Mouse (Mus musculus) thymus, adult 2 months (tissue): ENCODE results near the gene Trnt1. TPM values are rescaled to one million over a fixed set of nuclear protein-coding genes. Genes with fewer than 3 reads are reported as not detected.

Experiments used
- DNase-seq: peaks from one replicate; pipeline ENCODE4 v3.0.0; 2021
- H3K27ac ChIP-seq: fragments of 200-500 bp; 2 replicates; pipeline ENCODE4 v1.5.1; 2012; ENCODE audit warnings: low read length, control low read depth; ENCODE audit not compliant: control insufficient read depth, insufficient read depth
- H3K27me3 ChIP-seq: fragments of 200-500 bp; 2 replicates; pipeline ENCODE4 v1.6.1; 2012; ENCODE audit warnings: mild to moderate bottlenecking, low read length, moderate library complexity, mixed read lengths; ENCODE audit not compliant: control insufficient read depth, insufficient read depth
- H3K36me3 ChIP-seq: fragments of 200-500 bp; 2 replicates; pipeline ENCODE4 v1.6.1; 2012; ENCODE audit warnings: mild to moderate bottlenecking, low read length, moderate library complexity; ENCODE audit not compliant: control insufficient read depth, insufficient read depth
- H3K4me1 ChIP-seq: fragments of 200-500 bp; replicated peaks from 2 replicates; pipeline ENCODE4 v1.6.1; 2012; ENCODE audit warnings: low read length; ENCODE audit not compliant: control insufficient read depth, insufficient read depth
- H3K4me3 ChIP-seq: fragments of 200-500 bp; 2 replicates; pipeline ENCODE4 v1.5.1; 2012; ENCODE audit warnings: mild to moderate bottlenecking, low read length, control low read depth, moderate library complexity; ENCODE audit not compliant: control insufficient read depth, insufficient read depth
- CTCF ChIP-seq: fragments of 200-500 bp; IDR thresholded peaks from 2 replicates; pipeline ENCODE4 v1.5.1; 2012; ENCODE audit warnings: mild to moderate bottlenecking, control low read depth, low read length, moderate library complexity, borderline replicate concordance; ENCODE audit not compliant: control insufficient read depth, poor library complexity, insufficient read depth; ENCODE audit errors: extremely low read depth
- POLR2A ChIP-seq: fragments of 200-500 bp; IDR thresholded peaks from 2 replicates; pipeline ENCODE4 v1.6.1; 2012; ENCODE audit warnings: mild to moderate bottlenecking, low read length, control low read depth, moderate library complexity; ENCODE audit not compliant: control insufficient read depth, poor library complexity, insufficient read depth; ENCODE audit errors: extremely low read depth
- WGBS: fragments of 180-500 bp; shearing (Covaris S2); methylation state at CpG from one replicate; pipeline ENCODE4 v1.1.7; 2018; 5-methylcytosine and 5-hydroxymethylcytosine counted together
- polyA plus RNA-seq: library from polyadenylated mRNA; depleted of rRNA; stranded (reverse); fragments of >200 nt; gene quantifications from 2 replicates; pipeline ENCODE4 v1.2.3, GENCODE M21; 2012; rRNA removed

The Trnt1 gene
- 11.8 and 12.1 TPM in 2 replicates for polyA plus RNA-seq

- peak; percentile 98 for DNase-seq
- Histone ChIP-seq H3K27me3 (no peaks in the 10 kb centered on the region), H3K4me1 (peaks cover 4% of the 10 kb centered on the region), H3K27ac (no peak within 1 kb of the TSS), H3K36me3 (peaks cover 10% of the 10 kb centered on the region; the same call in 1 of the 2 replicates), H3K4me3 (peak within 1 kb of the TSS; percentile 82)
- TF ChIP-seq POLR2A (peak; percentile 88), CTCF (peak; percentile 56; the same call in 1 of the 2 replicates)
- WGBS: 6% methylated on average over 35 of the region's 35 CpGs
Measured at GRCm38 (mm10) chr6:106768640-106769289, at the start of gene Trnt1. TSS of gene Trnt1 (plus strand) at chr6:106769120.

GRCm38 (mm10) chr6:106725642-106726041 lies 43.3 kb upstream of the Trnt1 start:
- H3K27me3 ChIP-seq: no peaks in the 10 kb centered on the region
- H3K4me3 ChIP-seq: no peak overlapping the region
- 37% methylated on average over 4 of the region's 4 CpGs for WGBS
- no peak for DNase-seq
- H3K4me1 ChIP-seq: 0 out of 2 replicates have a peak, but pooled peaks cover 2% of the 10 kb centered on the region
- H3K36me3 ChIP-seq: no peaks in the 10 kb centered on the region
- no peak overlapping the region for H3K27ac ChIP-seq
- no peak for TF ChIP-seq POLR2A
- no peak for TF ChIP-seq CTCF

GRCm38 (mm10) chr6:106726078-106726477 lies 42.8 kb upstream of the Trnt1 start:
- Histone ChIP-seq H3K4me1 (0 out of 2 replicates have a peak, but pooled peaks cover 2% of the 10 kb centered on the region), H3K4me3 (no peak overlapping the region), H3K27ac (no peak overlapping the region), H3K36me3 (no peaks in the 10 kb centered on the region), H3K27me3 (no peaks in the 10 kb centered on the region)
- WGBS: 9% methylated on average over 6 of the region's 6 CpGs
- DNase-seq: no peak
- no peak for TF ChIP-seq CTCF

- TF ChIP-seq CTCF (no peak), POLR2A (no peak)
Measured at GRCm38 (mm10) chr6:106727703-106728102, 41.2 kb upstream of the Trnt1 start.

GRCm38 (mm10) chr6:106729682-106730314 lies 39.1 kb upstream of the Trnt1 start:
- 88% methylated on average over 4 of the region's 4 CpGs for WGBS
- no peak for TF ChIP-seq POLR2A
- no peak for TF ChIP-seq CTCF

More at GRCm38 (mm10) chr6:106727703-106728102, 41.2 kb upstream of the Trnt1 start:
- no peak overlapping the region for H3K4me3 ChIP-seq
- H3K36me3 ChIP-seq: no peaks in the 10 kb centered on the region
- 0 out of 2 replicates have a peak, but pooled peaks cover 2% of the 10 kb centered on the region for H3K4me1 ChIP-seq
- no peak overlapping the region for H3K27ac ChIP-seq
- DNase-seq: no peak
- no peaks in the 10 kb centered on the region for H3K27me3 ChIP-seq
- 15% methylated on average over 1 of the region's 1 CpGs for WGBS

GRCm38 (mm10) chr6:106732563-106732962 lies 36.4 kb upstream of the Trnt1 start:
- H3K27ac ChIP-seq: no peak overlapping the region
- WGBS: 22% methylated on average over 4 of the region's 4 CpGs
- no peak for TF ChIP-seq POLR2A
- no peak for TF ChIP-seq CTCF
- no peaks in the 10 kb centered on the region for H3K4me1 ChIP-seq
- H3K27me3 ChIP-seq: no peaks in the 10 kb centered on the region
- H3K36me3 ChIP-seq: no peaks in the 10 kb centered on the region
- no peak for DNase-seq
- H3K4me3 ChIP-seq: no peak overlapping the region

More at GRCm38 (mm10) chr6:106729682-106730314, 39.1 kb upstream of the Trnt1 start:
- H3K27me3 ChIP-seq: no peaks in the 10 kb centered on the region
- H3K27ac ChIP-seq: no peak overlapping the region
- H3K4me3 ChIP-seq: no peak overlapping the region
- no peak for DNase-seq
- H3K4me1 ChIP-seq: 0 out of 2 replicates have a peak, but pooled peaks cover 2% of the 10 kb centered on the region
- no peaks in the 10 kb centered on the region for H3K36me3 ChIP-seq
